Mouse (Mus musculus) MEL (cell line): ENCODE measurements around the gene Kctd13. TPM values are rescaled to one million over a fixed set of nuclear protein-coding genes. Genes with fewer than 3 reads are reported as not detected.

ENCODE experiments used
- DNase-seq: peaks from one replicate; pipeline ENCODE4 v3.0.0; 2011; ENCODE audit warnings: low read depth, low spot score
- H3K27ac ChIP-seq: 2 replicates; pipeline ENCODE4 v1.5.1; 2012; ENCODE audit warnings: low read depth, mild to moderate bottlenecking, control low read depth, low read length, moderate library complexity; ENCODE audit not compliant: control insufficient read depth
- H3K27me3 ChIP-seq, 2 experiments: fragments of 150-350 bp in 1 of 2; sonication (generic) in 1 of 2; 2 replicates each; pipeline ENCODE4 v1.6.1; 2012; ENCODE audit warnings: low read length in 2 of 2, mild to moderate bottlenecking in 2 of 2, improper control_type of control experiment in 1 of 2, moderate library complexity in 1 of 2; ENCODE audit not compliant: insufficient read depth in 2 of 2, control insufficient read depth in 1 of 2
- H3K36me3 ChIP-seq, 2 experiments: 2 replicates each; pipeline ENCODE4 v1.6.1; 2012 to 2014; ENCODE audit warnings: low read length in 2 of 2, improper control_type of control experiment in 1 of 2, inconsistent platforms in 1 of 2, mild to moderate bottlenecking in 1 of 2; ENCODE audit not compliant: insufficient read depth in 2 of 2, control insufficient read depth in 1 of 2
- H3K4me1 ChIP-seq, 2 experiments: fragments of 150-350 bp in 1 of 2; sonication (generic) in 1 of 2; 2 replicates each; pipeline ENCODE4 v1.6.1; 2012; ENCODE audit warnings: low read length in 2 of 2, improper control_type of control experiment in 1 of 2, mild to moderate bottlenecking in 1 of 2; ENCODE audit not compliant: insufficient read depth in 2 of 2, control insufficient read depth in 1 of 2
- H3K4me3 ChIP-seq, 2 experiments: fragments of 150-350 bp in 1 of 2; sonication (generic) in 1 of 2; 2 replicates each; pipeline ENCODE4 v1.5.1; 2012; ENCODE audit warnings: low read depth in 2 of 2, low read length in 2 of 2, mild to moderate bottlenecking in 2 of 2, moderate library complexity in 2 of 2, control low read depth in 1 of 2, improper control_type of control experiment in 1 of 2; ENCODE audit not compliant: control insufficient read depth in 1 of 2, insufficient read depth in 1 of 2
- H3K79me2 ChIP-seq: 2 replicates; pipeline ENCODE4 v1.6.1; 2012; ENCODE audit warnings: mild to moderate bottlenecking, low read length, moderate library complexity; ENCODE audit not compliant: control insufficient read depth, poor library complexity, insufficient read depth
- H3K9ac ChIP-seq: 2 replicates; pipeline ENCODE4 v1.6.1; 2012; ENCODE audit warnings: low read depth, mild to moderate bottlenecking, control low read depth, low read length, moderate library complexity; ENCODE audit not compliant: control insufficient read depth, poor library complexity, severe bottlenecking
- H3K9me3 ChIP-seq: fragments of 150-350 bp; sonication (generic); replicated peaks from 2 replicates; pipeline ENCODE4 v1.6.1; 2012; ENCODE audit warnings: mild to moderate bottlenecking, low read length, improper control_type of control experiment, moderate library complexity; ENCODE audit not compliant: insufficient read depth
- BHLHE40 ChIP-seq: IDR thresholded peaks from 2 replicates; pipeline ENCODE4 v1.6.1; 2012; ENCODE audit warnings: low read depth, mild to moderate bottlenecking, inconsistent platforms, low read length, improper control_type of control experiment, borderline replicate concordance
- CTCF ChIP-seq, 3 experiments: IDR thresholded peaks in 2 of 3; conservative IDR thresholded peaks in 1 of 3; 2 replicates each; pipeline ENCODE4 v1.5.1; 2011 to 2012; ENCODE audit warnings: low read length in 3 of 3, low read depth in 2 of 3, mild to moderate bottlenecking in 2 of 3, improper control_type of control experiment in 1 of 3, inconsistent platforms in 1 of 3, mixed read lengths in 1 of 3, moderate library complexity in 1 of 3; ENCODE audit not compliant: control insufficient read depth in 1 of 3, insufficient read depth in 1 of 3, poor library complexity in 1 of 3, severe bottlenecking in 1 of 3
- E2F4 ChIP-seq: IDR thresholded peaks from 2 replicates; pipeline ENCODE4 v1.6.1; 2011; ENCODE audit warnings: low read depth, low read length, improper control_type of control experiment, borderline replicate concordance
- ELF1 ChIP-seq: IDR thresholded peaks from 2 replicates; pipeline ENCODE4 v1.6.1; 2014; ENCODE audit warnings: low read depth, mild to moderate bottlenecking, inconsistent platforms, low read length, improper control_type of control experiment, moderate library complexity
- ETS1 ChIP-seq: IDR thresholded peaks from 2 replicates; pipeline ENCODE4 v1.6.1; 2012; ENCODE audit warnings: low read depth, mild to moderate bottlenecking, inconsistent platforms, low read length, improper control_type of control experiment, moderate library complexity
- GABPA ChIP-seq: IDR thresholded peaks from 2 replicates; pipeline ENCODE4 v1.6.1; 2012; ENCODE audit warnings: low read depth, mild to moderate bottlenecking, inconsistent platforms, low read length, improper control_type of control experiment, moderate library complexity
- GATA1 ChIP-seq: IDR thresholded peaks from 2 replicates; pipeline ENCODE4 v1.6.1; 2011; ENCODE audit warnings: low read depth, low read length, improper control_type of control experiment
- MAX ChIP-seq: IDR thresholded peaks from 2 replicates; pipeline ENCODE4 v1.6.1; 2011; ENCODE audit warnings: low read length, improper control_type of control experiment
- MEF2A ChIP-seq: IDR thresholded peaks from 2 replicates; pipeline ENCODE4 v1.6.1; 2014; ENCODE audit warnings: low read depth, mild to moderate bottlenecking, inconsistent platforms, low read length, improper control_type of control experiment; ENCODE audit not compliant: poor library complexity, insufficient replicate concordance, severe bottlenecking; ENCODE audit errors: extremely low read depth
- MYB ChIP-seq: IDR thresholded peaks from 2 replicates; pipeline ENCODE4 v1.6.1; 2011; ENCODE audit warnings: mild to moderate bottlenecking, low read depth, low read length, improper control_type of control experiment
- MYC ChIP-seq: IDR thresholded peaks from 2 replicates; pipeline ENCODE4 v1.6.1; 2011; ENCODE audit warnings: low read depth, mild to moderate bottlenecking, low read length, improper control_type of control experiment, moderate library complexity
- NELFE ChIP-seq: IDR thresholded peaks from 2 replicates; pipeline ENCODE4 v1.6.1; 2011; ENCODE audit warnings: low read depth, low read length, improper control_type of control experiment
- POLR2AphosphoS2 ChIP-seq: IDR thresholded peaks from 2 replicates; pipeline ENCODE4 v1.6.1; 2011; ENCODE audit warnings: low read length, improper control_type of control experiment
- RAD21 ChIP-seq: IDR thresholded peaks from 2 replicates; pipeline ENCODE4 v1.6.1; 2011; ENCODE audit warnings: mild to moderate bottlenecking, low read depth, low read length, improper control_type of control experiment
- RCOR1 ChIP-seq: IDR thresholded peaks from 2 replicates; pipeline ENCODE4 v1.6.1; 2012; ENCODE audit warnings: low read depth, mild to moderate bottlenecking, inconsistent platforms, low read length, improper control_type of control experiment
- SIN3A ChIP-seq: IDR thresholded peaks from 2 replicates; pipeline ENCODE4 v1.6.1; 2012; ENCODE audit warnings: low read length, improper control_type of control experiment, inconsistent platforms
- TAL1 ChIP-seq: IDR thresholded peaks from 2 replicates; pipeline ENCODE4 v1.6.1; 2012; ENCODE audit warnings: mild to moderate bottlenecking, inconsistent platforms, low read length, moderate library complexity, mixed read lengths
- UBTF ChIP-seq: IDR thresholded peaks from 2 replicates; pipeline ENCODE4 v1.6.1; 2012; ENCODE audit warnings: low read depth, mild to moderate bottlenecking, inconsistent platforms, low read length, improper control_type of control experiment, moderate library complexity, borderline replicate concordance; ENCODE audit not compliant: insufficient read depth
- USF1 ChIP-seq: IDR thresholded peaks from 2 replicates; pipeline ENCODE4 v1.6.1; 2014; ENCODE audit warnings: low read depth, mild to moderate bottlenecking, inconsistent platforms, low read length, improper control_type of control experiment, moderate library complexity
- ZC3H11A ChIP-seq: IDR thresholded peaks from 2 replicates; pipeline ENCODE4 v1.6.1; 2012; ENCODE audit warnings: low read depth, mild to moderate bottlenecking, inconsistent platforms, low read length, improper control_type of control experiment
- ZMIZ1 ChIP-seq: IDR thresholded peaks from 2 replicates; pipeline ENCODE4 v1.6.1; 2012; ENCODE audit warnings: low read depth, mild to moderate bottlenecking, inconsistent platforms, low read length, improper control_type of control experiment, moderate library complexity
- polyA plus RNA-seq, 2 experiments: library from polyadenylated mRNA; stranded (reverse) in 1 of 2; unstranded in 1 of 2; fragments of >175 nt in 1 of 2; fragments of >200 nt in 1 of 2; gene quantifications; 2 replicates each; pipeline versions ENCODE4 v1.2.1 to v1.2.4; 2012; ENCODE audit warnings: low replicate concordance in 2 of 2, low read depth in 1 of 2; ENCODE audit not compliant: insufficient read length in 2 of 2, insufficient read depth in 1 of 2, missing spikeins in 1 of 2
- total RNA-seq: library from RNA; depleted of rRNA; stranded (reverse); fragments of 300-350 nt; gene quantifications from 2 replicates; pipeline ENCODE4 v1.2.3, GENCODE M21; 2012

Kctd13 gene
- total and polyA plus RNA-seq, 3 experiments: 17.7 to 26.2 TPM; not detected in 1

- TF ChIP-seq POLR2AphosphoS2 (no peak), SIN3A (peak; percentile 95), BHLHE40 (no peak), MYB (no peak), E2F4 (no peak)
Measured at GRCm38 (mm10) chr7:126975950-126976866, 47.5 kb downstream of the Kctd13 start, which contains the start of gene Cdiptos (continued).

GRCm38 (mm10) chr7:126976878-126977459, 48.3 kb downstream of the Kctd13 start:
- H3K79me2 ChIP-seq: peaks cover 12% of the 10 kb centered on the region
- TF ChIP-seq NELFE (no peak), MYC (0 out of 2 replicates have a peak, but pooled peaks have one; percentile 18), USF1 (peak; percentile 61; the same call in 1 of the 2 replicates), CTCF (IDR thresholded peaks at IDR 0.05 in 2 of 3, conservative IDR thresholded peaks at IDR 0.05 in 1 of 3; ENCODE audit: control insufficient read depth in 1 of 3, insufficient read depth in 1 of 3, low read depth in 2 of 3, low read length in 3 of 3, poor library complexity in 1 of 3, severe bottlenecking in 1 of 3) (no peak), MEF2A (no peak), ETS1 (no peak), POLR2AphosphoS2 (no peak), GATA1 (peak; percentile 32; the same call in 1 of the 2 replicates), RCOR1 (no peak), E2F4 (no peak), UBTF (no peak)
- DNase-seq: peak; percentile 46
- no peaks in the 10 kb centered on the region for H3K9me3 ChIP-seq
- peak overlapping the region; percentile 75 to 95 for H3K4me3 ChIP-seq
- peaks cover 0 to 14% of the 10 kb centered on the region in 2 experiments; a peak in 2 of 4 replicates for H3K36me3 ChIP-seq
- peak overlapping the region; percentile 93 for H3K27ac ChIP-seq
- no peaks in the 10 kb centered on the region for H3K27me3 ChIP-seq
- H3K9ac ChIP-seq: peak overlapping the region; percentile 81
- peaks cover 0 to 20% of the 10 kb centered on the region in 2 experiments; a peak in 2 of 4 replicates for H3K4me1 ChIP-seq

DNA sequence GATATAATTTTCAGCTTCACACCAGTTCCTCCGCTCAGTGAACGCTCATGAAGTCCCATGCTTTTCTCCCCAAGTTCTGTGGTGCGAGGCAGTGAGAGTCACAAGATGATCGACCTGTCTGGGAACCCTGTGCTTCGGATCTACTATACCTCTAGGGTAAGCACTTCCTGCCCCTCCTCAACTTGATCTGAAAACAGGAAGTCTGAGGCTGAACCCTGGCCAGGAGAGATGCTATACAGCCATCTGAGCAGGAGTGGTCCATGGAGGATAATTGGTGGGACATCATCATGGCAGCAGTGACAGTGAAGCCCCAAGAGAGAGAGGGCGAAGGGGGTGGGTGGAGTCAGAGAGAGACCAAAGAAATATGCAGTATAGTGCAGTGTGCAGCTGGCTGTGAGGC, 50.2 kb downstream of the Kctd13 start:
- Histone ChIP-seq H3K9ac (no peak overlapping the region), H3K4me3 (no peak overlapping the region), H3K27me3 (no peaks in the 10 kb centered on the region)
- TF ChIP-seq ELF1: no peak
- TF ChIP-seq E2F4: no peak
- no peak for TF ChIP-seq ZC3H11A
- no peak for TF ChIP-seq ETS1
- no peak for TF ChIP-seq GABPA
- no peak for TF ChIP-seq MAX
- no peak for TF ChIP-seq ZMIZ1
- TF ChIP-seq TAL1: no peak
- TF ChIP-seq RAD21: no peak
- TF ChIP-seq, all 39 proteins: peak for 0
- Histone ChIP-seq H3K36me3 (peaks cover 0 to 14% of the 10 kb centered on the region in 2 experiments; a peak in 2 of 4 replicates), H3K4me1 (peaks cover 0 to 22% of the 10 kb centered on the region in 2 experiments; a peak in 2 of 4 replicates), H3K9me3 (no peaks in the 10 kb centered on the region), H3K79me2 (peaks cover 12% of the 10 kb centered on the region), H3K27ac (no peak overlapping the region)
- no peak for DNase-seq
